Mouse (Mus musculus) erythroblast, embryonic 14.5 days (primary cell): Measurements from ENCODE around the gene F2r. TPM values are rescaled to one million over a fixed set of nuclear protein-coding genes. Genes with fewer than 3 reads are reported as not detected.

Source experiments
- H3K27me3 ChIP-seq: 2 replicates; pipeline ENCODE4 v1.6.1; 2012; ENCODE audit warnings: inconsistent platforms; ENCODE audit not compliant: control insufficient read depth
- H3K36me3 ChIP-seq: 2 replicates; pipeline ENCODE4 v1.6.1; 2012; ENCODE audit warnings: mild to moderate bottlenecking, inconsistent platforms; ENCODE audit not compliant: control insufficient read depth
- H3K4me1 ChIP-seq: 2 replicates; pipeline ENCODE4 v1.6.1; 2012; ENCODE audit warnings: inconsistent platforms; ENCODE audit not compliant: control insufficient read depth
- H3K4me3 ChIP-seq: replicated peaks from 2 replicates; pipeline ENCODE3; 2012; ENCODE audit warnings: moderate library complexity, mild to moderate bottlenecking, inconsistent platforms
- H3K9me3 ChIP-seq: 2 replicates; pipeline ENCODE4 v1.6.1; 2012; ENCODE audit warnings: low read length, inconsistent platforms, mixed read lengths; ENCODE audit not compliant: control insufficient read depth
- GATA1 ChIP-seq: IDR thresholded peaks from 2 replicates; pipeline ENCODE4 v1.6.1; 2012; ENCODE audit warnings: low read length, inconsistent platforms, mixed read lengths
- TAL1 ChIP-seq: IDR thresholded peaks from 3 replicates; pipeline ENCODE4 v1.6.1; 2012; ENCODE audit warnings: low read length, inconsistent platforms, mixed read lengths
- polyA plus RNA-seq: library from polyadenylated mRNA; stranded (reverse); fragments of >175 nt; gene quantifications from 2 replicates; pipeline ENCODE4 v1.2.3, GENCODE M21; 2012

F2r gene
- polyA plus RNA-seq, 1 experiment: 0.76 TPM

- Histone ChIP-seq H3K4me1 (peaks cover 23% of the 10 kb centered on the region), H3K27me3 (no peaks in the 10 kb centered on the region), H3K9me3 (peaks cover 4% of the 10 kb centered on the region; the same call in 1 of the 2 replicates), H3K4me3 (no peak overlapping the region), H3K36me3 (no peaks in the 10 kb centered on the region)
- TF ChIP-seq GATA1: no peak
- TF ChIP-seq TAL1: no peak
Observed at GRCm38 (mm10) chr13:95566841-95567551, 51.3 kb downstream of the F2r start.

DNA sequence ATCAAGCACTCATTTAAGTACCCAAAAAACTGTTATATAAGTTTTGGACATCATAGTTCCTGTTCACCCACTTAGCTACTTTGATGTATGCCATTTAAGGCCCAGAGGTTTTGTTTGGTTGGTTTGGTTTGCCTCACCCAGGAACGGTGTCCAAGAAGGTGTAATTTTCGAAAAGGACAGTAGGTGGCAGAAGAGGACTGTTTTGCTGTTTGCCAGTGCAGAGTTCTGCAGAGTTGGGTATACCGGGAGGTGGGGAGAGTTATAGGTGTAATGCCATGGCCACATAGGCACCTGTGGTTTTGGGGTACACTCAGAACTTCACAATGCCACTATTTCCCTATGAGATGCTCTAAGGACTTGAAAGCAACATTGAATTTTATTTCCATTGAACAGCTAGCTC lies 54.6 kb downstream of the F2r start:
- no peaks in the 10 kb centered on the region for H3K27me3 ChIP-seq
- no peak overlapping the region for H3K4me3 ChIP-seq
- peaks cover 4% of the 10 kb centered on the region; the same call in 1 of the 2 replicates for H3K9me3 ChIP-seq
- no peak for TF ChIP-seq TAL1
- TF ChIP-seq GATA1: no peak
- peaks cover 23% of the 10 kb centered on the region for H3K4me1 ChIP-seq
- H3K36me3 ChIP-seq: no peaks in the 10 kb centered on the region

- Histone ChIP-seq H3K4me1 (peaks cover 23% of the 10 kb centered on the region), H3K27me3 (no peaks in the 10 kb centered on the region), H3K9me3 (peaks cover 4% of the 10 kb centered on the region; the same call in 1 of the 2 replicates), H3K36me3 (no peaks in the 10 kb centered on the region), H3K4me3 (no peak overlapping the region)
- no peak for TF ChIP-seq TAL1
- no peak for TF ChIP-seq GATA1
Observed at GRCm38 (mm10) chr13:95563066-95563610, 55.1 kb downstream of the F2r start.

DNA sequence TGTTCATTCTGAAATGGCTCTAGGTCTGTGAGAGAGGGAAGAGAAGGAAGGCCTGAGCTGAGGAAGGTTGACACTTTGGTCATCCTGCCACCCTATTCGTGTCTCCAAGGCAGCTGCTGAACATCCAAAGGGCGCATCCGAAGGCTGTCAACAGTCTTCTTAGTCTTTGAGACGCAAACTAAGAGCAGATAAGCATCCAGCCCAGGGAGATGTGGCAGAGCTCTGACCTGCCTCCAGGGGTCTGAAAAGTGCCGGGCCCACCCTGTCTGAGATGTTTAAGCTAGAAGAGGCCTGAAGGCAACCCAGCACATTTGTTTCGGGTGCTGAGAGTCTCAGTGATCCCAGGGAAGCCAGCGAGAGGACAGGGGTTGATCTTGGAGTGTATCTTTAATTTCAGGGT lies 61.0 kb downstream of the F2r start:
- H3K9me3 ChIP-seq: no peaks in the 10 kb centered on the region
- H3K27me3 ChIP-seq: no peaks in the 10 kb centered on the region
- H3K36me3 ChIP-seq: no peaks in the 10 kb centered on the region
- no peaks in the 10 kb centered on the region for H3K4me1 ChIP-seq
- no peak overlapping the region for H3K4me3 ChIP-seq
- TF ChIP-seq GATA1 (no peak), TAL1 (no peak)

GRCm38 (mm10) chr13:95553885-95554492 lies 64.3 kb downstream of the F2r start:
- H3K4me3 ChIP-seq: no peak overlapping the region
- no peak for TF ChIP-seq TAL1
- no peak for TF ChIP-seq GATA1
- no peaks in the 10 kb centered on the region for H3K4me1 ChIP-seq
- no peaks in the 10 kb centered on the region for H3K36me3 ChIP-seq
- H3K9me3 ChIP-seq: no peaks in the 10 kb centered on the region
- peaks cover 13% of the 10 kb centered on the region for H3K27me3 ChIP-seq

Other genes with a start within 250 kb of the F2r start
- gene Aggf1, start 243.1 kb downstream of the F2r start, polyA plus RNA-seq: 0.89 and 0.92 TPM in 2 replicates
- gene Crhbp, start 173.6 kb downstream of the F2r start, polyA plus RNA-seq: not detected in 2 replicates
- not detected in 2 replicates for gene S100z, start 139.8 kb downstream of the F2r start, polyA plus RNA-seq
- gene F2rl1, start 93.3 kb downstream of the F2r start, polyA plus RNA-seq: not detected in 2 replicates
- not detected in 2 replicates for gene F2rl2, start 78.4 kb upstream of the F2r start, polyA plus RNA-seq